Mouse (Mus musculus) monocyte, adult 2 months (primary cell): ENCODE measurements around the gene Pdzk1.

Experiments
- DNase-seq, 2 experiments: peaks; one replicate each; pipeline ENCODE4 v3.0.0; 2022; ENCODE audit warnings: low spot score in 2 of 2, low read depth in 1 of 2

Pdzk1 gene

DNA sequence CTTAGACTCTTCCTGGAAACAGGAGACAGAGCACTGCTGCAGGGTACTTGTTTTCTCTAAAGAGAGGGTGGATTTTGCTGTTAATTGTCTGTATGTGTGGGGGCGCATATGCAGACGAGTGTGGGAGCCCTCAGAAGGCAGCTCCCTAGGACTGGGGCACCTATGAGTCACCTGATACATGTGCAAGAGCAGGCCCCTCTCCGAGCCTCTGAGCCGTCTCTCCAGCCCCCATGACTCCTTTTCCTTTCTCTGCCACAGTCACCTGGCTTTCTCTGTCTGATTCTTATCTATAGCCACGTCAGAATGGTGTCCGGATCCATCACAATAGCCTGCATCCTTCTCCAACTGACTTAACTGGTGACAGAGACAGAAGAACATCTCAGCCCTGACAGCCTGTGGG lies 52.5 kb downstream of the Pdzk1 start:
- DNase-seq: no peak

- DNase-seq: no peak
Measured at GRCm38 (mm10) chr3:96882061-96882849, 53.2 kb downstream of the Pdzk1 start.

- DNase-seq: no peak
Measured at GRCm38 (mm10) chr3:96883690-96884089, 54.6 kb downstream of the Pdzk1 start.

- DNase-seq: no peak
Measured at GRCm38 (mm10) chr3:96902336-96902999, 73.4 kb downstream of the Pdzk1 start.

DNA sequence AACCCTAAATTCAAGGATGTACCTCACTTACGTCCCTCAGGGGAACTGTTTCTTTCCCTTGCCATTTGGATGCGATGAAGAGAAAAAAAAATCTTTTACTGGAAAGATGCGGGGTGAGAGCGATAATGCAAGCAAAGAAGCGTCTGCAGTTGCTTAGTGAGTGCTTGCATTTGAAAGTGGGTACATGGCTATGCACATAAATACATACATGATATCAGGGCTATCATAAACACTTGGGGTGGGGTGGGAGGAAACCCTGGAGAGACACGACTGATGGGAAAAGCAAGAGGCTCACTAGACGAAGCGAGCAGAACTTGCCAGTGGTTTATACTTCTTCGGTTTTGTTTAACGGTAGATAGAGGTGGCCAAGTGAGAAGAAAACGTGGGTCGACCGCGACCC lies 75.3 kb downstream of the Pdzk1 start, which contains the start of gene Gja5:
Gja5 (plus strand) TSS at position 301 of the 400 bp plus-strand sequence.
- no peak for DNase-seq

GRCm38 (mm10) chr3:96904851-96905541 lies 75.9 kb downstream of the Pdzk1 start, which contains the start of gene Gpr89:
Gene Gpr89 (minus strand): TSS chr3:96905346.
- DNase-seq: peak; percentile 79 to 85

DNA sequence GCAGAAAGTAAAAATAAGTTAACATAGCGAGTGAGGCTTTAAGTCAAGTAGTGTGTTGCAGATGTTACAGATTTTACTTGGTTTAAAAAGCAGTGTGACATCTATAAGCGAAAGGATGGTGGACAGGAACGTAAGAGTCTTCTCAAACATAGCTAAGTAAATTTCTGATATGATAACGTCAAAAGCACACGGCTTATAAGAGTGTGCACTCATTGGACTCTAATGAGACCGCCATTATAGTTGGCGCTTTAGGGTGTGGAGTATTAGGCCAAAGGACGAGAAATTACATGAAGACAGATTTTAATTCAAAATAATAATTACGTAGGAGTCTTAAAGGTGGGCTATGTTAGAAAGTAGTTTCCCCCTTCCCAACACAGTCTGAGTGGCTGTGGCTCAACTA lies 76.5 kb downstream of the Pdzk1 start:
- no peak for DNase-seq
